Mouse (Mus musculus) heart, adult 2 months (tissue): ENCODE results near the gene Apoh. TPM values are rescaled to one million over a fixed set of nuclear protein-coding genes. Genes with fewer than 3 reads are reported as not detected.

Experiments used
- DNase-seq, 2 experiments: peaks; one replicate each; pipeline ENCODE4 v3.0.0; 2021
- H3K27ac ChIP-seq: fragments of 200-600 bp; 2 replicates; pipeline ENCODE4 v1.8.1; 2022
- H3K27me3 ChIP-seq: fragments of 200-500 bp; 2 replicates; pipeline ENCODE4 v1.6.1; 2012; ENCODE audit warnings: mild to moderate bottlenecking, low read length, inconsistent platforms, mixed read lengths; ENCODE audit not compliant: control insufficient read depth, insufficient read depth
- H3K36me3 ChIP-seq: fragments of 200-500 bp; 2 replicates; pipeline ENCODE4 v1.6.1; 2012; ENCODE audit warnings: low read length, inconsistent platforms; ENCODE audit not compliant: control insufficient read depth, insufficient read depth
- H3K4me1 ChIP-seq: fragments of 200-500 bp; 2 replicates; pipeline ENCODE4 v1.6.1; 2011; ENCODE audit warnings: low read length; ENCODE audit not compliant: control insufficient read depth, insufficient read depth
- H3K4me3 ChIP-seq: fragments of 200-600 bp; 2 replicates; pipeline ENCODE4 v1.8.1; 2022
- H3K79me2 ChIP-seq: fragments of 200-500 bp; replicated peaks from 2 replicates; pipeline ENCODE4 v1.6.1; 2012; ENCODE audit warnings: mild to moderate bottlenecking, inconsistent platforms, low read length, moderate library complexity, mixed read lengths; ENCODE audit not compliant: control insufficient read depth, insufficient read depth
- H3K9ac ChIP-seq: fragments of 200-500 bp; 2 replicates; pipeline ENCODE4 v1.6.1; 2012; ENCODE audit warnings: low read depth, mild to moderate bottlenecking, control low read depth, inconsistent platforms, low read length, mixed read lengths
- CTCF ChIP-seq: fragments of 200-600 bp; IDR thresholded peaks from 2 replicates; pipeline ENCODE4 v1.8.1; 2022; ENCODE audit warnings: antibody characterized with exemption, mild to moderate bottlenecking, moderate library complexity
- EP300 ChIP-seq: fragments of 200-500 bp; IDR thresholded peaks from 2 replicates; pipeline ENCODE4 v1.6.1; 2011; ENCODE audit warnings: low read depth, low read length, control low read depth; ENCODE audit not compliant: insufficient read depth
- POLR2A ChIP-seq: fragments of 200-500 bp; IDR thresholded peaks from 2 replicates; pipeline ENCODE4 v1.6.1; 2011; ENCODE audit warnings: mild to moderate bottlenecking, low read depth, low read length, control low read depth; ENCODE audit not compliant: insufficient read depth
- WGBS: fragments of 180-500 bp; shearing (Covaris S2); methylation state at CpG from one replicate; pipeline ENCODE4 v1.1.7; 2018; 5-methylcytosine and 5-hydroxymethylcytosine counted together
- intact Hi-C: fragments of 180-260 bp; cut with DNase I; formaldehyde crosslinking; loops from one replicate; pipeline ENCODE4 v1.15.1; 2025
- polyA plus RNA-seq: library from polyadenylated mRNA; depleted of rRNA; stranded (reverse); fragments of >200 nt; gene quantifications from 2 replicates; pipeline ENCODE4 v1.2.3, GENCODE M21; 2012
- total RNA-seq, 2 experiments: library from RNA; stranded (reverse); gene quantifications; 2 replicates each; pipeline ENCODE4 v1.2.3; 2021

The Apoh gene
- total and polyA plus RNA-seq, 3 experiments, result 0.35 TPM; not detected in 2

GRCm38 (mm10) chr11:108320561-108320960, 22.6 kb upstream of the Apoh start:
- DNase-seq, result no peak
- 57% methylated on average over 7 of the region's 7 CpGs for WGBS
- intact Hi-C loops, result no loop called here
- Histone ChIP-seq H3K4me1 (0 out of 2 replicates have a peak, but pooled peaks cover 3% of the 10 kb centered on the region), H3K79me2 (no peaks in the 10 kb centered on the region; the same call in 1 of the 2 replicates), H3K4me3 (no peak overlapping the region), H3K27me3 (no peaks in the 10 kb centered on the region), H3K27ac (no peak overlapping the region), H3K36me3 (no peaks in the 10 kb centered on the region), H3K9ac (no peak overlapping the region)
- TF ChIP-seq EP300 (no peak), CTCF (no peak), POLR2A (no peak)

GRCm38 (mm10) chr11:108322156-108322555, 21.0 kb upstream of the Apoh start:
- 0 out of 2 replicates have a peak, but pooled peaks cover 3% of the 10 kb centered on the region for H3K4me1 ChIP-seq

GRCm38 (mm10) chr11:108325943-108326342, 17.2 kb upstream of the Apoh start:
- Histone ChIP-seq H3K79me2 (no peaks in the 10 kb centered on the region), H3K27me3 (no peaks in the 10 kb centered on the region), H3K36me3 (peaks cover 3% of the 10 kb centered on the region; the same call in 1 of the 2 replicates), H3K27ac (no peak overlapping the region), H3K4me1 (peaks cover 1% of the 10 kb centered on the region; the same call in 1 of the 2 replicates), H3K9ac (no peak overlapping the region), H3K4me3 (no peak overlapping the region)
- intact Hi-C loops, result no loop called here
- WGBS, result 87% methylated on average over 8 of the region's 8 CpGs
- TF ChIP-seq POLR2A (no peak), CTCF (no peak)
- no peak for DNase-seq

More at GRCm38 (mm10) chr11:108322156-108322555, 21.0 kb upstream of the Apoh start:
- Histone ChIP-seq H3K36me3 (no peaks in the 10 kb centered on the region), H3K4me3 (no peak overlapping the region), H3K9ac (no peak overlapping the region), H3K27ac (no peak overlapping the region), H3K79me2 (no peaks in the 10 kb centered on the region; the same call in 1 of the 2 replicates), H3K27me3 (no peaks in the 10 kb centered on the region)
- no peak for TF ChIP-seq CTCF
- no peak for TF ChIP-seq EP300
- TF ChIP-seq POLR2A, result no peak
- intact Hi-C loops, result no loop called here
- WGBS, result 87% methylated on average over 2 of the region's 2 CpGs
- no peak for DNase-seq

- intact Hi-C loops, result no loop called here
- Histone ChIP-seq H3K27ac (no peak overlapping the region), H3K27me3 (no peaks in the 10 kb centered on the region)
These were observed 12.3 kb upstream of the Apoh start for GRCm38 (mm10) chr11:108330818-108331217.

GRCm38 (mm10) chr11:108333006-108333405, 10.1 kb upstream of the Apoh start:
- Histone ChIP-seq H3K27ac (no peak overlapping the region), H3K4me3 (no peak overlapping the region), H3K9ac (no peak overlapping the region), H3K4me1 (peaks cover 3% of the 10 kb centered on the region), H3K79me2 (no peaks in the 10 kb centered on the region), H3K27me3 (no peaks in the 10 kb centered on the region), H3K36me3 (peaks cover 8% of the 10 kb centered on the region; the same call in 1 of the 2 replicates)
- TF ChIP-seq CTCF (no peak), EP300 (no peak), POLR2A (no peak)
- intact Hi-C loops, result no loop called here
- 40% methylated on average over 5 of the region's 5 CpGs for WGBS
- no peak for DNase-seq

More at GRCm38 (mm10) chr11:108330818-108331217, 12.3 kb upstream of the Apoh start:
- Histone ChIP-seq H3K4me3 (no peak overlapping the region), H3K36me3 (peaks cover 3% of the 10 kb centered on the region; the same call in 1 of the 2 replicates), H3K4me1 (peaks cover 1% of the 10 kb centered on the region; the same call in 1 of the 2 replicates), H3K79me2 (no peaks in the 10 kb centered on the region), H3K9ac (no peak overlapping the region)
- no peak for DNase-seq
- 88% methylated on average over 11 of the region's 11 CpGs for WGBS
- TF ChIP-seq POLR2A (no peak), EP300 (no peak), CTCF (no peak)

- H3K9ac ChIP-seq, result no peak overlapping the region
- no peak for DNase-seq
- TF ChIP-seq POLR2A (no peak), EP300 (no peak), CTCF (no peak)
- H3K36me3 ChIP-seq, result peaks cover 5% of the 10 kb centered on the region; the same call in 1 of the 2 replicates
- peaks cover 3% of the 10 kb centered on the region for H3K4me1 ChIP-seq
- WGBS, result 62% methylated on average over 8 of the region's 8 CpGs
- H3K79me2 ChIP-seq, result no peaks in the 10 kb centered on the region
- no peak overlapping the region for H3K4me3 ChIP-seq
- H3K27me3 ChIP-seq, result no peaks in the 10 kb centered on the region
- H3K27ac ChIP-seq, result no peak overlapping the region
- intact Hi-C loops, result no loop called here
These were observed 9.4 kb upstream of the Apoh start for GRCm38 (mm10) chr11:108333583-108334379.
